Mouse (Mus musculus) kidney, postnatal 14 days (tissue): Measurements from ENCODE around the gene Sppl3.

ENCODE experiments used
- DNase-seq: peaks from one replicate; pipeline ENCODE4 v3.0.0; 2022; ENCODE audit warnings: mixed read lengths

Gene Sppl3

DNA sequence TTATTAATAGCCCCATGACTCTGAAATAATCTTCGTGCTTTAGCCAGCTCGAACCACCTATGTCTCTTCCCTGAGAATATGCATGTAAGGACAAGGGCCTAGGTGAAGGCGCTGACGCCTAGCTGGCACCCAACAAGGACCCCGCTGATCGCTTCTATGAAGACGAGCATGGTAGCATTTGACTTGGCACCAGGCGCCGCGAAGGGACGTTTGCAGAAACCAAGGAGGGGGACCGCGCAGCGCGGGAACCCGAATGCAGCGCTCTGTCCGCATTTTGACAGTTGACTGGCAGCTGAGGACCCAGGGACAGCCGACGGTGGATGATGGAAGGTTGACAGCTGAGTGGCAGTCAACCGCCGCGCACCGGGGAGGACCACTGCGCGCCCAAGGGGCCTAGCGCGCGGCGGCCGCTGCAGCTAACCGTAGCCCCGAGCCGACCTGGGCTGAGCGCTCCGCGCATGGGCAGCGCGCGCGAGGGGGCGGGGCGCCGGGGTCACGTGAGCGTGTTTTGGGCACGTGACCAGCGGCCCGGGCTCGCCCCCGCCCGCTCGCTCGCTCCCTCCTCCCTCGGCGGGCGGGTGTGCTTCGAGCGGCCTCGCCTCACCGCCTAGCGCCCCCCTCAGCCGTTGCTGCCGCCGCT, at the start of gene Sppl3:
Sppl3 (plus strand) TSS at position 561 of the 640 bp plus-strand sequence.
- DNase-seq, result peak; percentile 98

DNA sequence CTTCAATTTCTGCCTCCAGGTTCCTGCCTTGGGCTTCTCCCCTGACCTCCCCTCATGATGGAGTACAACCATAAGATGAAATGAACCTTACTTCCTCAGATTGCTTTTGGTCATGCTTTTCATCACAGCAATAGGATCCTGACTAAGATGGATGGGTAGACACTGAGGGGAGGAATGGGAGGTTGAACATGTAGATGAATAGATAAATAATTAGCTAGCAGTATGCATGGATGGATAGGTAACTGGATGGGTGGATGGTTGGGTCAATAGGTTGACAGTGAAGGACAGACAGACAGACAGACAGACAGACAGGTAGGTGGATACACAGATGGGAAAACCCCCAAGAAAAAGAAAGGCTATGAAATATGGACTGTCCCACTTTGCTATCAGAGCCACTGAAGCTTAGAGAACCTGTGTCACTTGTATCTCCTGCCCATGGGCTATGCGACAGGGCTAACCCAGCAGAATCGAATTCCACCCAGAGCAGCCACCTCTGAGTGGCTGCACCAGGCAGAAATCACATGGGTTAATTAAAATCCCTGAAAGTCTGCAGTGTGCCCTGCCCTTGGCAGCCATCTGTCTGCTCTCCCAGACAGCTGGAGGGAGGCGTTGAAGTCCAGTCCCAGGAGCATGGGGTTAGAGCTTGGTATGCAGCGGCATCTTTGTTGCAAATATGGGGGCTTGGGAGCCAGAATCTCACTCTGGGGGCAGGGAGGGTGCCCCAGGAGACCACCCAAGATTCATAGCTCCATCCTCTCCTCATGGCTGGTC, 49.2 kb upstream of the Sppl3 start:
- DNase-seq, result peak; percentile 51

DNA sequence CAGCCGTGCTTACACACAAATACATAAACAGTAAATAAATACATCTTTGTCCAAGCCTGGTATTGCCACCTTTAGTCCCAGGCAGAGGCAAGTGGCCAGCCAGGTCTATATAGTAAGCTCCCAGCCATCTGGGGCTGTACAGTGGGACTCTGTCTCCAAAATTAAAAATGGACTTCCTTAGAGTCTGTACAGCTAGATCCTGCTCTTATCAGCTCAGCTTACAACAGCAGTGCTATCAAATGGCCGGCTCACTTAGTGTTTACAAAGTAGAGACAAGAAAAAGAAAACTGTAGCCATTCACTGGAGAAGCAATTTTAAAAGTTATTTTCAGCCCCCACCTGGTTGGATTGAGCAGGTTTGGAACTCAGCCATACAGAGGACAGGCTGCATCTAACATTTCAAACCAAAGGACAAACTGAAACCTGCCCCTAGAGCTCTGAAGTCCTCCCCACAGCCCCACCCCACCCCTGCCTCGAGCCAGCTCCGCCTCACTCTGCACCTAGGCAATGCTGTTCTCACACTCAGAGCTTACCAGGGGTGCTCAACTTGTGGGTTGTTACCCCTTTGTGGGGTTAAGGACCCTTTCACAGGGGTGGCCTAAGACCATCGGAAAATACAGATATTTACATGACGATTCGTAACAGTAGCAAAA, 46.5 kb upstream of the Sppl3 start:
- DNase-seq, result peak; percentile 60

DNA sequence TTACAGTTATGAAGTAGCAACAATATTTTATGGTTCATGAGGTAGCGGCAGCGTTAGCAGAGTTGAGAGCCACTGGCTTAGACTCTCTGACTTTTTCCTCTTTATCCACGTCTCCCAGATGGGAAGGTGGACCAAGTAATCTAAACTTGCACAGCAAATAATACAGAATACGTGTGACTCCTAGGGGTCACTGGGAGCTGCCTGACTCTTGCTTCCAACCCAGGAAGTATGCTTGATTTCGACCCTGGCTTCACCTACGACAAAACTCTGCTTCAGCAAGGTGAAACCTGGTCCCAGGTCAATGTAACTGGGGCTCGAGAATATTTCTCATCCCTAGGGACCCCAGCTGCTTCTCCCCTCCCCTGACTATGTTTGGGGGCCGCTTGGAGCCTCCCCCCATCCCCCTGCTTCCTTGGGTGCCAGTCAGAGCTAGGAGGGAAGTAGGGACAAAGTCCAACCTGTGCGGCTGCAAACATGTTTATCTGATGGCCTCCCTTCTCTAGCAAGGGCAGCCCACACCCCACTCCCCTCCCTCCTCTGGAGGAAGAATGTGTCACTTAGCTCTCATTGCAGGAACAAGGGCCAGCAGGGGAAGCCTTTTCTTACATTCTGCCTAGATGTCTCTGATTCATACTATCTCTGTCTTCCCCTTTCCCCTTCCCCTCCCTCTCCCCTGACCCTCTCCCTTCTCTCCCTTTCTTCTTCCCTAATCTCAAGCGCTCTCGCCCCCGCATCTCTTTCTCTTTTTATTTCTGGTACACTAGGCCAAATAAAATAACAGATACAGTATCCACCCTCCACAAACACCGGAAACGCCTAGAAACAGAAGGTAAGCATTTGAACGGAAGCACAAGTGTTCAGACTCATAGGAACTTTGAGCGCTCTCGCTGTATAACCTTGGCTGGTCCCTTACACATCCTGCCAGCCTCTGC, 45.7 kb upstream of the Sppl3 start:
- DNase-seq, result peak; percentile 74

DNA sequence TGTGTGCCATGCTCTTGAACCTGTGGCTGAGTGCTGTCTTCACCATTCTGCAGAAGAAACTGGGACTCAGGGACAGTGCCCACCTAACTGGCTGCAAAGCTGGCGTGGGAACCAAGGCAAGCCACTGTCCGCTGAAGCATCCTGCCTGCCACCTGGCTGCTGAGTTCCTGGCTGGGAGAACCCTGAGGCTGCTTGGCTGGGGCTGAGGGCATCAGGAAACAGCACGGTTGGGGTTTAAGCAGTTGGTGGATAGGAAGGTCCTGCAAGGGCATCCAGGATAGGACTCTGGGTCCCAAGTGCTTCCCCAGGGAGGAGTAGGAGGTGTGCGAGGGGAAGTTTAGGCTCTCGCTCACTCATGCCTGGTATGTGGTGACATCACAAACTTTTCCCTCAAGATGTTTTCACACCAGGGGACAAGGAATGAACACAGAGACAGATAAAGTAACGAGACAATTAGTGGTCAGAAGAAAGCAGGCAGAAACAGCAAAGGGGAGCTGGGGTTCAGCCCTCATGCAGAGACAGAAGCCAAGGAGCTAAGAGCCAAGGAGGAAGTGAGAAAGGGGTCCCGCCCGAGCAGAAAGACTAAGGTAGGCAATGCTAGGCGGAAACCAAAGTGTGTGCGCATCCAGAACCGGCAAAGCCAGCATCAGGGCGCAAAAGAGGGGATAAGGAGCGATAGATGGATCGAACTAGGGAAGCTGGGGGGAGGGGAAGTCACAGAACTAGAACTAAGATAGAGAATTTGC, 43.2 kb upstream of the Sppl3 start:
- peak; percentile 38 for DNase-seq

DNA sequence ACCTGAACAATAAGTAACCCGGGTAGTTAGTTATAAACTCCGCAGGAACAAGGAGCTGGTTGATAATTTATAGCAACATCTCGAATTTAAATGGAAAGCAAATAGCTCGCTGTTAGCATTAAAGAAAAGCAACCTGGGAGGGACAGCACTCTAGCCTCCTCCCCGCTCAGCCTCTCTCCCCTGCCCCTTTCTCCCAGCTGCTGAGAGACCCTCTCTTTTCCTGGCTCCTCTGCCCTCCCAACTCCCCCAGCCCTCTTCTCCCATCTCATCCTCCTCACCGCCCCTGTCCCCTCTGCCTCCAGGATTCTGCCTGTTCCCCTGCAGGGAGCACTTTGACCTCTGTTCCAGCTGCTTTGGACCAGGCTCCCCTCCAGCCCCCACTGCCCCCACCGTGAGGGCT, 42.3 kb upstream of the Sppl3 start:
- DNase-seq, result peak; percentile 75

DNA sequence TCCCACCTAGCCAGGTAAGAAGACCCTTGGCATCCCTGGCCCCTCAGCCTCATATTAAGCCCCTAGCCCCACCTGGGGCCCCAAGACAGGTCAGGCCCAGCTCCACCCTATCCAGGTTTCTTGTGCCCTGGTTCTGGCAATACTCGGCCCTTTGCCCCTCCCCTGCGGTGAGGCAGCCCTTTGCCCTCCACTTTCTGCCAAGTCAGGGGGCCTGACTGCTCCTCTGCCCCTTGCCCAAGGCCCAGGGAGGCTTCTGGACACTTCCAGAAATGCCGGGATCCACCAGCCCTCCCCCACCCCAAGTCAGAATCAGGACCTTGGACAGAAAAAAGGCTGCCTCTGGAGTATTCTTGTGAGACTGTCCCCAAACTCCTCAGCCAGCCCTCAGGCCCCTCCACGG, 41.9 kb upstream of the Sppl3 start:
- peak; percentile 89 for DNase-seq

DNA sequence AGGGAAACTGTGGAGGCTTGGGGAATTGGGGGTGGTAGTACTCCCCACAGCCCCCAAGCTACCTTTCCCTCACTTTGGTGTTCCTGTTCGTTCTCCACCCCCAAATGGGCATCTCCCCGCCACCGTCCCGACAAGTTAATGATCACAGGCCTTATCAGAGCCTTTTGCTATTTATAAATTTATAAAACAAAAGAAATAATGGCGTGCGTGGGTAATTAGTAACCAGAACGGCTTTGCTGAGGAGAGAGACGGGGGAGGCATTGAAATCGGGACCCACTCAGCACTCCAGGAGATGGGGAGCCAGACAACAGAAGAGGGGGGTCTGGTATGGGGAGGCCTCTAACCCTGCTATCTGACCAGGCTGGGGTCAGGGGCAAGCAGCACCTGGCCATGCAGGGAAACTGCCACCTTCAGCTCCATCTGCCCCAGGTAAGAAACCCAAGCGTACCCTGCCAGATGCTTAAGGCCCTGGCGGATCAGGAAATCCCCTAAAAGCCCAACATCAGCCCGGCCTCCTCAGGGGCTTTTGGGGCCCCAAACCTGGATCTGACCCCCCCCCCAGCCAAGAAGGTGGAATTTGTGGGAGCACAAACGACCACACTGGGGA, 41.2 kb upstream of the Sppl3 start:
- DNase-seq, result no peak

DNA sequence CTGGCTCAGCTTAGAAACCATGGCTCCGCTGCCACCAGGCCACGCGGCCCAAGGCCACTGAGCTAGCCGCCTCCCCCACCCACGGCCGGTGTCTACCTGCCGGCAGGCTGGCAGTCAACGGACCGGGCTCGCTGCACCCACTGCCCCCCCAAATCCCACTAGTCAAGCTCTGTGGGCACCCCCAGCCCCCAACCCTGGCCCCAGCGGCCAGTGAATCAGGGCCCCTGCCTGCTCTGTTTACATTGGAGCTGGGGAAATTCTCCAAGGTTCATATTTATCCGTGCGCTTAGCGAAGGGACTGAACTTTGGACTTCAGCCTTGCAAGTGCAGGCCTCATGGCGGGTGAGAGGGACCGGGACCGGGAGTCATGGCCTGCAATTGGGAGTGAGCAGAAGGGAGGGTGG, 40.1 kb upstream of the Sppl3 start, which contains the start of gene Hnf1a:
Hnf1a (minus strand) TSS at position 271 of the 404 bp plus-strand sequence.
- DNase-seq, result peak; percentile 77

DNA sequence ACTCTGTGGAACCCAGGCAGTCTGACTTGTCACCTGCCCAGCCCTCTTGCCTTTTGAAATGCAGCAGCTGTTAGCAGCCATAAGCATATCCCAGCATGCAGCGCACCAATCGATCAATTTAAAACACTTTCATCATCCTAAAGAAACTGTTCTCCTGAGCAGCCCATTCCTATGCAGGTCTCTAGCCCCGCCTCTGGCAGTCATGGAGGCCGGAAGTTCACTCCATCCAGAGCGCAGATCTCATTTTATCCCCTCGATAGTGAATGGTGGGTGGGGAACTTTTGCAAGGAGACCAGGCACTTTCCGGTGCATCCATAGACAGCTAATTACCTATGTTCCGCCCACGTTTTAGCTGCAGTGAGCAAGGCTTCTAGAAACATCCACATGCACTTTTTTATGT, 38.7 kb upstream of the Sppl3 start:
- no peak for DNase-seq

DNA sequence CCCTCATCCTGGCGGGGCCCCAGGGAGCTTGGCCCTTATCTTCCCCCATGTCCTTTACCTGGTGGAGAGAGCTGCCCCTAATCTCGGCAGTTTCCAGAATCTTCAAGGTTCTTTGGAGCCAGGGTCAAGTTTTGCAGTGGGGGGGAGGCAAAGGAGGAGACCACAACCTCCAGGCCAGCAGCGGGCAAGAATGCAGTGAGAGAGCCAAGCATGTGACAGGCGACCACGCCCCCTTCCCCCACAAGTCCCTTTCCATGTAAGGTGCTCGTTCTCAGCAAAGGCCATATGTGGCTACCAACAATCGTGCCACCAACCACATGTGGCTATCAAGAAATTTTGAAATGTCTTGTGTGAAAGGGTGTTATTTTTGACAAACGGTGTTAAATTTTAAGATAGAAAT, 37.8 kb upstream of the Sppl3 start:
- DNase-seq, result peak; percentile 42

DNA sequence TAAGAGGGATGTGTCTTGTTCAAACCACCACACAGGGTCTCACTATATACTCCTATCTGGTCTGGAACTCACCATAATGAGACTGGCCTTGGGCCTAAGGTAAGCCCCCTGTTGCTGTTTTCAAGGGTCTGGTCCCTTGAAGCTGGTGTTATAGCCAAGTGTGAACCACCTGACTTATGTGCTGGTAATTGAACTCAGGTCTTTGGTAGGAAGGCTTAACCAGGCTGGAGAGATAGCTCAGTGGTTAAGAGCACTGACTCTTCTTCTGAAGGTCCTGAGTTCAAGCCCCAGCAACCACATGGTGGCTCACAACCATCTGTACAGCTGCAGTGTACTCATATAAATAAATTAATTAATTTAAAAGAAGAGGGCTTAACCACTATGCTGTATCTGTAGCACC, 34.0 kb upstream of the Sppl3 start:
- DNase-seq, result no peak

DNA sequence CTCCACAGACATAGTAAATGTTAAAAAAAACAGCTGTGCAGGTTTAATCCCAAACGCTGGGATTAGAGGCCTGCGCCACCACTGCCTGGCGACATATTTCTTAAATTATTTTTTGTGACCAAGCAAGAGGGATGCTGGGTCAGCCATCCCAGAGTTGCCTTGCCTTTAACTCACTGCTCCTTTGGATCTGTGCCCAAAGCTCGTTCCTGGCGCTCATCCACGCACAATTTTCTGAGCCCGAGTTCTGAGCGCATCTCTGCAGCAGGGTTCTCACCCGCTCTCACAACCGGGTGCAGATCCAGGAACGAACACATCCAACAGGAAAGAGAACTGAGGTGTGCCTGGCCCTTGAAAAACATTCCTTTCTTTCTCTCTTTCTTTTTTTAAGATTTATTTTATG, 32.5 kb upstream of the Sppl3 start:
- DNase-seq, result peak; percentile 45

DNA sequence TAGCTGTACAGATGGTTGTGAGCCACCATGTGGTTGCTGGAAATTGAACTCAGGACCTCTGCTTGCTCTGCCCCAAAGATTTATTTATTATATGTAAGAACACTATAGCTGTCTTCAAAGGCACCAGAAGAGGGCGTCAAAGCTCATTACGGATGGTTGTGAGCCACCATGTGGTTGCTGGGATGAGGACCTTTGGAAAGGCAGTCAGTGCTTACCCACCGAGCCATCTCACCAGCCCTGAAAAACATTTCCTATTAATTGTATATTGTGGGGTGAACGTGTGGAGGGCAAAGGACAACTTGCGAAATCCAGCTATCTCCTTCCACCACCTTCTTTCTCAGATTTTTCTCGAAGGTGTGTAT, 32.1 kb upstream of the Sppl3 start:
- peak; percentile 31 for DNase-seq

DNA sequence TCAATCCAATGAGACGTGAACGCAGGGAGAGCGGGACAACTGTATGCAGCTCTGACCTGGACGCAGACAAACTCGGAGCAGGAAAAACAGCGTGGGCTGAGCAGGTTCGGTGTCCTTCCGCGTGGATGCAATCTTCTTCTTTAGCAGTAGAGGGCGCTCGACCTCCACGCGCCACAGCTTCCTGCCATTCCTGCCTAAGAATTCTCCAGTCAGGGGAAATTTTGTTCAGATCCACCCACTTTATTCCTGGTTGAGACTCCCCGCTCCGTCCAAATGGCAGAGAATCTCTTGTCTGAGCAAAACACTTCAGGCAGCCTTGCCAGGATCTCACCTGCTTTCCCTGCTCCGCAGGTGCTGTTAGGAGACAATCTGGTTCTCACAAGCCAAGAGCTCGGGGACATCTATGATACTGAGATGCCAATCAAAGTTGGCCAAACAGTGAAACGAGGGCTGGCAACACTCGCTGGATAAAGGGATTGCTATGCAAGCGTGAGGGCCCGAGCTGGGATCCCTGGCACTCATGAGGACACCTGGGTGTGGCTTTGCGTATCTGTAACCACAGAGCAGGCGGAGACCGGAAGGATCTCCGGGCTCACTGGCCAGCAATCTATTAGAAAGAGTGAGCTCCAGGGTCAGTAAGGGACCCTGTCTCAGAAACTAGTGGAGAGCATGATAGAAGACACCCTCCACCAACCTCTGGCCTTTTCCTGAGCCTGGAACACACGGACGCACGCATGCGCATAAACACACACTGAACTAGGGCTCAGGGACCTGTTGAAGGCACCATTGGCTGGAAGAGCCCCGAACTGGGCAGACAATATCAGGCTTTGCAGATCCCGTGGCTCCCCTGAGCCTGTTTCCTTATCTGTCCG, 31.5 kb upstream of the Sppl3 start:
- DNase-seq, result peak; percentile 82

DNA sequence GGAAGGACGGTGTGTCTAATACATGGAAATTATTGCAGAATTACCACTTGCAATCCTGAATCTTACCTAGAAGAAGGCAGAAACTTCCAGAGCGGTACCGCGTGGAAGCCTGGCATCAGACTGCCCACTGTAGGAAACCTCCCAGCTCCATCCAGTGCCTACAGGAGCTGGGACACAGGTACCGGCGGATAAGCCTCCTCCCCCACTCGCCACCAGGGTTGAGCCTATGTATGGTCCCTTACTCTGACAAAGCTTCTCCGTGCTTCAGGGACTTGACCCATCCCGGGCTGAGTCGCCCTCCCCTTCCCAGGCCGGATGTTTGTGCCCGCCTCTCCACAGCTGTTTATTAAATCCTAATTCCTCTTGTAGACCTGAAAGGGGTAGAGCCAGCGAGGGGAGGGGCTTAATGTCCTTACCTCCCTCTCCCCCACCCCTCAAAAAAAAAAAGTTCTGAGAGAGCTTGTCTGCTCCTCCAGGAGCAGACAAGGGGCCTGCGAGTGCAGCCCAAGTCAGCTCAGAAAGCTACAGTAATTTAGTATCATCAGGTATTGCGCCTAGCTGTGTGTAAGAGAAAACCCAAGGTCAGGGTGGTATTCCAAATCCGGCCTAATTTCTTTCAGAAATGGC, 30.7 kb upstream of the Sppl3 start:
- no peak for DNase-seq

DNA sequence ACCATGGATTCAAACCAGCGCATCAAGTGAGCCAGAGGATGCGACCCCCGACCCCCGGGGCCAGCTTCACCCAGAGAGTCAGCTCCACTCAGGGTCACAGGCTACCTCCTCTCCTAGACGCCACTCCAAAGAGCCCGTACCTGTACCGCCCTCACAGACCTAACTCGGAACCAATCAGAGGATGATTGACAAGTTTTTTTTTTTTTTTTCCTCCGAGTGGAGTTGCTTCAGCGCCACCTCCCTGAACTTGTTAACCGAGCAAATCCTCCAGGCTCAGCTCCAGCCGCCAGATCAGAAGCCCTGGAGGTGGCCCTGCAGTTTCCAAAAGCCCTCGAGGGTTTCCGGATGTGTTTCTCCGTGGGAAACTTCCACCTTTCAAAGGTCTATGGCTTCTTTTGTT, 28.9 kb upstream of the Sppl3 start:
- DNase-seq, result no peak

DNA sequence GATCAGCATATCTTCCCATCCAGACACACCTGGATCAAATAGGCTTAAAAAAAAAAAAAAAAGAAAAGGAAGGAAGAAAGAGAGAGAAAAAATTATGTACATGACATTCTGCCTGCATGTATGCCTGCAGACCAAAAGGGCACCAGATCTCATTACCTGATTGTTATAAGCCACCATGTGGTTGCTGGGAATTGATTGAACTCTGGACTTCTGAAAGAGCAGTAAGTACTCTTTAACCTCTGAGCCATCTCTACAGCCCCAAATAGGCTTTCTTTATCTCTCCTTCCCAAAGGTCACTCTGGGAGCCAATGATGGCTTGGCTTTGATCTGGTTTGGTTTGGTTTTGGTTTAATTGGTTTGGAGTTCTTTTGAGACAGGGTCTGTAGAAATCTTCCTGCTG, 25.9 kb upstream of the Sppl3 start:
- DNase-seq, result no peak

DNA sequence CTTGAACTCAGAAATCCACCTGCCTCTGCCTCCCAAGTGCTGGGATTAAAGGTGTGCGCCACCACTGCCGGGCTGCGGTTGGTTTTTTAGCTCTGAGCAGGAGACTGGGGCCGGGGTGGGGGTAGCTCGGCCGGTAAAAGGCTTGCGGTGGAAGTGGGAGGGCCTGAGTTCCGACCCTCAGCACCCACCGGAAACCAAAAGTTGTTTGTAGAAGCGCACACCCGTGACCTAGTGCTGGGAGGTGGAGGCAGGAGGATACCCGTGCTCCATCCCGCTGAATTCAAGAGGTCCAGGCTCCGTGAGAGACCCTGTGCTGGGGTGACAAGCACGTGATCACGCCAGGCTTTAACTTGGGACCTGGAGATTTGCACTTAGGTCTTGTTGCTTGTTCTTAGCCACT, 14.5 kb upstream of the Sppl3 start:
- no peak for DNase-seq

DNA sequence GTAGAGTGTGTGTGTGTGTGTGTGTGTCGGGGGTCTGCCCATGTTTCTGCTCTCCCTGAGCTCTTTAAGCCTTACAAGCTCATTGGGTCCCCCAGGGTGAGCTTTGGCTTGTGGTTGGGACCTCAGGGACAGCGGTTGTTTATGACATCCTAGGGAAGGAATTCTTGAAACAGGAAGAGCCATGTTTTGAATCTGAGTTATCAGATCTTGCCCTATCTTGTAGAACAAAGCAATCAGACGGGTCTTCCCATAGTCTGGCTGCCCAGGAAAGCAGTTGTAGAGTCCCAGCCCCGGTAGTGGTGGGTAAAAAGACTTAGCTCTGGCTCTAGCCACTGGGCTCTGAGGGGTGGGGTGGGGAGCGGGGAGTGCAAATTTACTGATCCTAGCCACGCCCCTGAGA, 13.6 kb upstream of the Sppl3 start:
- DNase-seq, result no peak
